Mouse (Mus musculus): ENCODE measurements around the gene Tcf7l2.

GRCm38 (mm10) chr19:55895807-55896420 lies 154.3 kb downstream of the Tcf7l2 start:
- TF ChIP-seq EP300 (IDR thresholded peaks at IDR 0.05; ENCODE audit: low read length), result no peak
- no peak for TF ChIP-seq USF1 (IDR thresholded peaks at IDR 0.05; ENCODE audit: low read depth, low read length)
- no peak for TF ChIP-seq ZC3H11A (IDR thresholded peaks at IDR 0.05; ENCODE audit: low read depth, low read length)
- no peak for TF ChIP-seq NELFE (IDR thresholded peaks at IDR 0.05; ENCODE audit: low read depth, low read length)
- no peak for TF ChIP-seq ELF1 (IDR thresholded peaks at IDR 0.05; ENCODE audit: low read depth, low read length)
- no peak for TF ChIP-seq CTCF (conservative IDR thresholded peaks at IDR 0.05 in 1 of 2, IDR thresholded peaks at IDR 0.05 in 1 of 2; ENCODE audit: low read depth in 2 of 2, low read length in 2 of 2)
- no peak for TF ChIP-seq GABPA (IDR thresholded peaks at IDR 0.05; ENCODE audit: insufficient replicate concordance, low read depth, low read length)

Data from CH12.LX (cell line).